8 mouse cellular contexts compared by ENCODE assay signal in genomic region chrX:169992951-169993547, GRCm38 (mm10). TPM values are rescaled to one million over a fixed set of nuclear protein-coding genes. Genes with fewer than 3 reads are reported as not detected.
A peak's percentile ranks its signal among the peaks of the same experiment; 100 is the strongest.
DNase-seq lines count a peak whose midpoint lies in the region; ATAC-seq lines count a peak whose summit lies in the region.
"Not testable (repeated sequence)": the region's sequence is repeated elsewhere in the genome, so short reads cannot be mapped to it uniquely, and the experiment has no call there.

No protein-coding gene starts in this region.

- H3K9me3 ChIP-seq in midbrain, embryonic 11.5 days (ENCODE audit: control insufficient read depth, low read length) = peaks cover 23% of the 10 kb centered on the region

- not testable (repeated sequence) for H3K9ac ChIP-seq in midbrain, embryonic 11.5 days (ENCODE audit: low read length)

- H3K27ac ChIP-seq in midbrain, embryonic 11.5 days (ENCODE audit: low read depth, low read length) = not testable (repeated sequence)

- H3K4me1 ChIP-seq in midbrain, embryonic 11.5 days (ENCODE audit: control insufficient read depth, insufficient read depth, low read length) = not testable (repeated sequence)

- not testable (repeated sequence) for H3K27me3 ChIP-seq in midbrain, embryonic 11.5 days (ENCODE audit: control insufficient read depth, insufficient read depth, low read length); splenic B cell, adult 2 months (ENCODE audit: control insufficient read depth, insufficient read depth, low read length, poor library complexity, severe bottlenecking)

- peaks cover 20% of the 10 kb centered on the region for H3K36me3 ChIP-seq in midbrain, embryonic 11.5 days (ENCODE audit: control insufficient read depth, insufficient read depth, low read length)
- not testable (repeated sequence) for H3K36me3 ChIP-seq in splenic B cell, adult 2 months (ENCODE audit: control insufficient read depth, insufficient read depth, low read length, poor library complexity, severe bottlenecking)

- not testable (repeated sequence) for ATAC-seq in midbrain, embryonic 11.5 days (ENCODE audit: low FRiP score)

- WGBS in midbrain, embryonic 11.5 days = 42% methylated on average over 5 of the region's 8 CpGs

- not testable (repeated sequence) for H3K4me2 ChIP-seq in midbrain, embryonic 11.5 days

- H3K4me3 ChIP-seq in midbrain, embryonic 11.5 days (ENCODE audit: low read depth, low read length) = not testable (repeated sequence)

- DNase-seq in B cell, adult 2 months = peak; percentile 31 to 42
- peak; percentile 44 for DNase-seq in adipocyte (ENCODE audit: low spot score)
- DNase-seq in cerebellum, adult 9-10 months = peak; percentile 59
- peak; percentile 27 for DNase-seq in gastrocnemius, postnatal 25 days
- peak; percentile 31 to 45 for DNase-seq in kidney, postnatal 4 days
- peak; percentile 71 for DNase-seq in midbrain, embryonic 11.5 days (ENCODE audit: low spot score, missing footprints)
- peak; percentile 65 for DNase-seq in splenic B cell, adult 2 months (ENCODE audit: low read depth, low spot score)
- peak; percentile 62 for DNase-seq in urinary bladder, postnatal 10 days (ENCODE audit: low spot score)

RNA-seq across cellular contexts. Expression of gene Gm21887, which starts 16.4 kb away (rescaled TPM):
- 10 to 100 TPM; 31.6 to 43.1 TPM for total RNA-seq in gastrocnemius, postnatal 25 days (2021)
- polyA plus RNA-seq in midbrain, embryonic 11.5 days (2014; fragmentation: Nextera tagmentation; extraction: Ambion mirVana) = 177 and 189 TPM in 2 replicates
